Mouse (Mus musculus) gastrocnemius, postnatal 36 days (tissue): ENCODE data around the gene Eif4e3. TPM values are rescaled to one million over a fixed set of nuclear protein-coding genes. Genes with fewer than 3 reads are reported as not detected.

Source experiments
- DNase-seq, 2 experiments: peaks; one replicate each; pipeline ENCODE4 v3.0.0; 2022
- intact Hi-C: fragments of 180-260 bp; cut with DNase I; formaldehyde crosslinking; loops from one replicate; pipeline ENCODE4 v1.15.1; 2025
- total RNA-seq, 2 experiments: library from RNA; stranded (reverse); gene quantifications; 2 replicates each; pipeline ENCODE4 v1.2.3; 2021

Gene Eif4e3
- total RNA-seq, 2 experiments from 2014 or later = 24.3 to 29.6 TPM

GRCm38 (mm10) chr6:99626347-99626746 lies 40.2 kb downstream of the Eif4e3 start:
- intact Hi-C loops = loop anchor here (10.0 kb wide), 1 partner anchor 1522 kb away; no protein-coding TSS in a partner anchor
- DNase-seq = no peak

DNA sequence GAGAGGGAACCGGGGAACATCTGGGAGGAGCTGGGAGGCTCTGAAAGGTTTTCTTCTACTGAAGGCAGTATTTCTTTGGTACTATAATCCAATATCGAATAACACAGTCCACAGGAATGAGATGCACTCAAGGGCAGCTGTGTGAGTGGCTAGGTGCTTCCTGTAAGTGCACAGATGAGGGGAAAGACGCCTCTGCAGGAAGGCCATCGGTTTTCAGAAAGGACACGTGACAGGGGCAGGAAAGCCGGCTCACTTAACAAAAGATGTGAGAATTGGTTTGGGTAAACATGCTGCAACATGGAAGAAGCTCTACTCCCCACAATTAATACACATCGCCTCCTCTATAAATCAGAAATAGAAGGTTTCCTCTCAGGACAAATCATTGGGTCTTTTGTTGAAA lies 40.8 kb downstream of the Eif4e3 start:
- intact Hi-C loops = loop anchor here (10.0 kb wide), 1 partner anchor 1521 kb away; no protein-coding TSS in a partner anchor
- DNase-seq = no peak

GRCm38 (mm10) chr6:99625306-99625705 lies 41.3 kb downstream of the Eif4e3 start:
- intact Hi-C loops = loop anchor here (10.0 kb wide), 1 partner anchor 1521 kb away; no protein-coding TSS in a partner anchor
- DNase-seq = no peak

GRCm38 (mm10) chr6:99624542-99624941 lies 42.0 kb downstream of the Eif4e3 start:
- no peak for DNase-seq
- intact Hi-C loops = loop anchor here (10.0 kb wide), 1 partner anchor 1520 kb away; no protein-coding TSS in a partner anchor

DNA sequence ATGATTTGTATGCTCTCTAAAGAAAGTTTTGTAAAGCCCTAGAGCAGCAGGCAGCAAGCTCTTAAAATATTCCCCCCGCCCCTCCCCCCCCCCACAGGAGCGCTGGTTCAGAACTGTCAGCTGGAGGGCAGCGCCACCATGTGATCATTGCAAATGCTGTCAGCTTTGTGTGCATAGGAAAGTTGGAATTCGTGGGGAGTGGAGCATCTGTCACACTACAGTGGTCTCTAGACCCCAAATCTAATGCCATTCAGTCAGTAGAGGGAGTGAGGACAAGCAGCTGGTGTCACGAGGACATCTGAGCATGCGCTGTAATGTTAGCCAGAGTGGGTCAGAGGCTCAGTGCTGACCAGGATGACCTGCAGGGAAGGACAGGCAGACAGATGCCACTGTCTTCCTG lies 42.9 kb downstream of the Eif4e3 start:
- no peak for DNase-seq
- intact Hi-C loops = loop anchor here (10.0 kb wide), 1 partner anchor 1519 kb away; no protein-coding TSS in a partner anchor

DNA sequence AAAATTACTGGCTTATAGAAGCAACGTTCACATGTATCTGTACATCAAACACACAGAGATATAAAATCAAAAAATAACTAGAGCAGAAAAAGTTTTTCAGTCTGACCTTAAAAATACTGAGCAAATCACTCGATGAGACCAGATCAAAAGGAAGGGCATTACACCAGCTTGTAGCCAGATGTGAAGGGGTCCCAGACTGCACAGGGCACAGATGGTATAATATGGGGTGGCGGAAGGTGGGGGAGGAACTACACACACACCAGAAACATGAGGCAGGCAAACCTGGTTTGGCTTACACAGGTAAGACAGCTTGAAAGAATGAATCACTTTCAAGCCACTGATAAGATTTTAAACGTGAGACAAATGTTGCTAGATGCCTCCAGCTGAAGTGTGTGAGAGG lies 45.4 kb downstream of the Eif4e3 start:
- intact Hi-C loops = loop anchor here (10.0 kb wide), 1 partner anchor 1516 kb away; no protein-coding TSS in a partner anchor

DNA sequence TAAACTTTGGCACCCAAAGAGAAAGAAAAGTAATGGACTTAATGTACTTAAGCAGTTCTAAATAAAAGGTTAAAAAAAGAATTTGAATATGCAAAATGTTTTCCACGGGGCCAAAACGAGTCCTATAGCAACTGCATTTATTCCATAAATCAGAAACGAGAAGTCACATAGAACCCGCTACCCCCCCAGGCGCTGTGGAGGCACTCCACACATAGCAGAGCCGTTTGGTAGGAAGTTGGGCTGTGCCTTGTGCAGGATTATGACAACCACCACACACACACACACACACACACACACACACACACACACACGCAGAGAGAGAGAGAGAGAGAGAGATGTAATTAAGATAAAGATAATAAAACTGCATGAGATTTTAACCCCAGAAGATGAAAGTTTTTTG lies 46.1 kb downstream of the Eif4e3 start:
- no peak for DNase-seq
- intact Hi-C loops = loop anchor here (10.0 kb wide), 1 partner anchor 1516 kb away; no protein-coding TSS in a partner anchor

More for the DNA sequence above, 45.4 kb downstream of the Eif4e3 start:
- DNase-seq = no peak

DNA sequence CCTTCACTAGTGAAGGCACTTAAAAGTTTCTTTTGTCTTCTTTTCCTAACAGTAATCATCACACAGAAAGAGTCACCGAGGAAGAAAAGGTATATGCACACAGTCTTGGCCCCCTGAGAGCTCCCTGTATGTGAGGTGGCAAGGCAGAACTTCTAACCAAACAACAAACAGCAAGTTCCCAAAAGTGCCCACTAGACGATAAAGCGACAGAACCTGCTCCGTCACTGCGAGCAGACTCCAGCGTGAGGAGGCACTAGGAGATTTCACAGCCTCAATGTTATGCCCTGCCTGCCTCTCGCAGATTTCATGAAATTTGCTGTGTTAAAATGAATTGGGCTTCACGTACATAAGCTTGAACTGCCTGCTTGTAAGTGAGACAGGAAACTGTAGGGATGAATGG lies 46.6 kb downstream of the Eif4e3 start:
- intact Hi-C loops = loop anchor here (10.0 kb wide), 2 partner anchors 345 to 1515 kb away; no protein-coding TSS in a partner anchor
- DNase-seq = no peak

GRCm38 (mm10) chr6:99619466-99619865 lies 47.1 kb downstream of the Eif4e3 start:
- DNase-seq = no peak
- intact Hi-C loops = loop anchor here (10.0 kb wide), 1 partner anchor 345 kb away; no protein-coding TSS in a partner anchor

GRCm38 (mm10) chr6:99617867-99618266 lies 48.7 kb downstream of the Eif4e3 start:
- DNase-seq = no peak
- intact Hi-C loops = loop anchor here (10.0 kb wide), 1 partner anchor 343 kb away; no protein-coding TSS in a partner anchor

DNA sequence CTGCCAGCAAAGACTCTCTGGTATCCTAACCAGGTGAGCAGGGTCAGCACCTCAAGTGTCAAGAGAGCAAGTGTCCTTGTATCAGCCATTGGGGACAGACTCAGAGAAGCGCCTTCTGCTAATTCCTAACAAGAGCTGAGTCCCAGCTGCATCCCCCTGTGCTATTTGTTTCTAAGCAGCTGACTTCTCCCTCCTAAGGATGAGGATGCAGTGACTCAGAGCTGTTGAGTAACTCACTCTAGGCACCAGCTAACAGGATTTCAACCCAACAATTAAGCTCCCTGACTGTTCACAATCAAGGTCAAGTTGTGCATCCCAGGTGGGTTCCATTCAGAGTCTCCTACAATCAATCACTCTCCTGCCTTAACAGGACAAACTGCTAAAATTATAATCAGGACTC lies 49.2 kb downstream of the Eif4e3 start:
- no peak for DNase-seq
- intact Hi-C loops = loop anchor here (10.0 kb wide), 1 partner anchor 343 kb away; no protein-coding TSS in a partner anchor

GRCm38 (mm10) chr6:99615272-99615751 lies 51.3 kb downstream of the Eif4e3 start:
- DNase-seq = no peak
- intact Hi-C loops = loop anchor here (10.0 kb wide), 1 partner anchor 341 kb away; no protein-coding TSS in a partner anchor

- intact Hi-C loops = loop anchor here (10.0 kb wide), 1 partner anchor 340 kb away; no protein-coding TSS in a partner anchor
- DNase-seq = no peak
Observed at GRCm38 (mm10) chr6:99614566-99615271, 51.9 kb downstream of the Eif4e3 start.

GRCm38 (mm10) chr6:99611866-99612265 lies 54.7 kb downstream of the Eif4e3 start:
- intact Hi-C loops = loop anchor here (10.0 kb wide), 1 partner anchor 337 kb away; no protein-coding TSS in a partner anchor
- no peak for DNase-seq

GRCm38 (mm10) chr6:99610454-99611427 lies 55.8 kb downstream of the Eif4e3 start:
- DNase-seq = no peak
- intact Hi-C loops = loop anchor here (10.0 kb wide), 1 partner anchor 336 kb away; no protein-coding TSS in a partner anchor

- intact Hi-C loops = no loop called here
- DNase-seq = no peak
Observed at GRCm38 (mm10) chr6:99606079-99606478, 60.5 kb downstream of the Eif4e3 start.

- DNase-seq = peak in 1 of 2 experiments; percentile 39
- intact Hi-C loops = no loop called here
Observed at GRCm38 (mm10) chr6:99604758-99605157, 61.8 kb downstream of the Eif4e3 start.

- intact Hi-C loops = no loop called here
- DNase-seq = no peak
Observed at GRCm38 (mm10) chr6:99602434-99602833, 64.1 kb downstream of the Eif4e3 start.

DNA sequence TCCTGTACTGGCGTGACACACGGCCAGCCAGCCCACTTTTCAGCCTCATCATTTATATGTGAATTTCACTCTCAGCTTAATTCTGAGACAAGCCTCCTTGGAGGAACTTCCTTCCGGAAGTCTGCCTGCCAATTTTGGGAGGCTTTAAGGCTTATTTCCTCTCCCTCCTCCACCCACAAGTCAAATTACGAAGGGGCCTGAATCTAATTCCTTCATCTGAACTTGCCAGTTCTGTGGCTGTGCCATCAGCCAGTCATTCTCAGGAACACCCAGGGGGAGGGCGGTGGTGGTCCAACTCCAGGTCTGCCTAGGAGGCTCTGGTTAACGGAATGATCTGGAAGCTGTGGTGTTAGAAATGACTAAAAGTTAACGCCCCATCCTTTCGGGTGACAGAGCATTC lies 65.7 kb downstream of the Eif4e3 start:
- DNase-seq = no peak
- intact Hi-C loops = loop anchor here (1.0 kb wide), 1 partner anchor 1076 kb away; no protein-coding TSS in a partner anchor

GRCm38 (mm10) chr6:99600168-99600793 lies 66.3 kb downstream of the Eif4e3 start:
- intact Hi-C loops = no loop called here
- DNase-seq = peak; percentile 20 to 28
